Mouse (Mus musculus) neural tube, embryonic 13.5 days (tissue): Measurements from ENCODE around the gene 4933411K16Rik. TPM values are rescaled to one million over a fixed set of nuclear protein-coding genes. Genes with fewer than 3 reads are reported as not detected.
"Not testable (repeated sequence)": the region's sequence is repeated elsewhere in the genome, so short reads cannot be mapped to it uniquely, and the experiment has no call there.

Experiments used
- ATAC-seq: fragments of 200-750 bp; cut with Nextera tagmentation; 2 replicates; pipeline ENCODE4 v1.8.0; 2017; ENCODE audit warnings: low read depth, mild to moderate bottlenecking, moderate TSS enrichment, moderate library complexity
- H3K27ac ChIP-seq: fragments of 300-500 bp; sonication (generic); replicated peaks from 2 replicates; pipeline ENCODE4 v1.5.1; 2015; ENCODE audit warnings: moderate library complexity, mild to moderate bottlenecking, inconsistent platforms
- H3K27me3 ChIP-seq: fragments of 300-500 bp; sonication (generic); 2 replicates; pipeline ENCODE4 v1.6.1; 2015; ENCODE audit warnings: mild to moderate bottlenecking, inconsistent platforms
- H3K36me3 ChIP-seq: fragments of 300-500 bp; sonication (generic); 2 replicates; pipeline ENCODE4 v1.6.1; 2015; ENCODE audit warnings: mild to moderate bottlenecking, inconsistent platforms
- H3K4me1 ChIP-seq: fragments of 300-500 bp; sonication (generic); replicated peaks from 2 replicates; pipeline ENCODE4 v1.6.1; 2015; ENCODE audit warnings: inconsistent platforms
- H3K4me2 ChIP-seq: fragments of 300-500 bp; sonication (generic); 2 replicates; pipeline ENCODE4 v1.6.1; 2015; ENCODE audit warnings: inconsistent platforms, mild to moderate bottlenecking, moderate library complexity
- H3K4me3 ChIP-seq: fragments of 300-500 bp; sonication (generic); 2 replicates; pipeline ENCODE4 v1.5.1; 2015; ENCODE audit warnings: mild to moderate bottlenecking, inconsistent platforms
- H3K9ac ChIP-seq: fragments of 300-500 bp; sonication (generic); 2 replicates; pipeline ENCODE4 v1.6.1; 2015; ENCODE audit warnings: moderate library complexity, mild to moderate bottlenecking, inconsistent platforms
- H3K9me3 ChIP-seq: fragments of 300-500 bp; sonication (generic); 2 replicates; pipeline ENCODE4 v1.6.1; 2016; ENCODE audit warnings: inconsistent platforms
- WGBS: fragments of 180-500 bp; shearing (Covaris S2); methylation state at CpG from one replicate; pipeline ENCODE4 v1.1.7; 2015; 5-methylcytosine and 5-hydroxymethylcytosine counted together
- polyA plus RNA-seq: library from polyadenylated mRNA; unstranded; fragments of >200 nt; fragmentation: Nextera tagmentation; extraction: Ambion mirVana; gene quantifications from 2 replicates; pipeline ENCODE4 v1.2.1, GENCODE M21; 2015

Gene 4933411K16Rik
- polyA plus RNA-seq, 1 experiment from 2014 or later: not detected

- peaks cover 11% of the 10 kb centered on the region; the same call in 1 of the 2 replicates for H3K36me3 ChIP-seq
- ATAC-seq: no peak
- no peak overlapping the region for H3K27ac ChIP-seq
- no peaks in the 10 kb centered on the region for H3K9me3 ChIP-seq
- no peaks in the 10 kb centered on the region for H3K4me1 ChIP-seq
- no peaks in the 10 kb centered on the region for H3K27me3 ChIP-seq
- no peak overlapping the region for H3K4me3 ChIP-seq
- no peak overlapping the region for H3K9ac ChIP-seq
- WGBS: 84% methylated on average over 11 of the region's 11 CpGs
- no peak overlapping the region for H3K4me2 ChIP-seq
These were observed 16.6 kb downstream of the 4933411K16Rik start for GRCm38 (mm10) chr19:42068441-42069240.

GRCm38 (mm10) chr19:42069241-42069525, 17.1 kb downstream of the 4933411K16Rik start:
- Histone ChIP-seq H3K4me3 (no peak overlapping the region), H3K4me1 (no peaks in the 10 kb centered on the region), H3K27ac (no peak overlapping the region), H3K36me3 (peaks cover 16% of the 10 kb centered on the region), H3K9me3 (no peaks in the 10 kb centered on the region), H3K9ac (no peak overlapping the region), H3K4me2 (no peak overlapping the region), H3K27me3 (no peaks in the 10 kb centered on the region)
- ATAC-seq: no peak
- 78% methylated on average over 6 of the region's 6 CpGs for WGBS

- no peak overlapping the region for H3K9ac ChIP-seq
- H3K4me2 ChIP-seq: no peak overlapping the region
- no peak for ATAC-seq
- H3K9me3 ChIP-seq: no peaks in the 10 kb centered on the region
- no peak overlapping the region for H3K27ac ChIP-seq
- H3K4me3 ChIP-seq: no peak overlapping the region
- WGBS: 82% methylated on average over 7 of the region's 7 CpGs
- peaks cover 37% of the 10 kb centered on the region for H3K36me3 ChIP-seq
- H3K4me1 ChIP-seq: no peaks in the 10 kb centered on the region
- no peaks in the 10 kb centered on the region for H3K27me3 ChIP-seq
These were observed 19.2 kb downstream of the 4933411K16Rik start for GRCm38 (mm10) chr19:42071221-42071620.

GRCm38 (mm10) chr19:42071886-42072608, 20.0 kb downstream of the 4933411K16Rik start:
- no peaks in the 10 kb centered on the region for H3K27me3 ChIP-seq
- no peak for ATAC-seq
- 85% methylated on average over 15 of the region's 15 CpGs for WGBS
- H3K9ac ChIP-seq: no peak overlapping the region
- no peak overlapping the region for H3K4me3 ChIP-seq
- peaks cover 44% of the 10 kb centered on the region for H3K36me3 ChIP-seq
- no peak overlapping the region for H3K27ac ChIP-seq
- no peaks in the 10 kb centered on the region for H3K9me3 ChIP-seq
- no peak overlapping the region for H3K4me2 ChIP-seq
- no peaks in the 10 kb centered on the region for H3K4me1 ChIP-seq

- Histone ChIP-seq H3K4me1 (no peaks in the 10 kb centered on the region), H3K36me3 (peaks cover 51% of the 10 kb centered on the region), H3K9me3 (no peaks in the 10 kb centered on the region), H3K4me3 (no peak overlapping the region), H3K27me3 (no peaks in the 10 kb centered on the region), H3K9ac (no peak overlapping the region), H3K4me2 (no peak overlapping the region), H3K27ac (no peak overlapping the region)
- ATAC-seq: no peak
- 84% methylated on average over 7 of the region's 7 CpGs for WGBS
These were observed 20.8 kb downstream of the 4933411K16Rik start for GRCm38 (mm10) chr19:42072802-42073201.

- peaks cover 66% of the 10 kb centered on the region for H3K36me3 ChIP-seq
- H3K9ac ChIP-seq: no peak overlapping the region
- WGBS: 84% methylated on average over 2 of the region's 2 CpGs
- no peak overlapping the region for H3K27ac ChIP-seq
- no peak for ATAC-seq
- no peaks in the 10 kb centered on the region for H3K27me3 ChIP-seq
- no peaks in the 10 kb centered on the region for H3K9me3 ChIP-seq
- no peak overlapping the region for H3K4me3 ChIP-seq
- H3K4me2 ChIP-seq: no peak overlapping the region
- H3K4me1 ChIP-seq: no peaks in the 10 kb centered on the region
These were observed 23.0 kb downstream of the 4933411K16Rik start for GRCm38 (mm10) chr19:42075051-42075450.

GRCm38 (mm10) chr19:42075992-42076391, 23.9 kb downstream of the 4933411K16Rik start:
- Histone ChIP-seq H3K9ac (no peak overlapping the region), H3K27ac (no peak overlapping the region), H3K4me1 (no peaks in the 10 kb centered on the region), H3K36me3 (peaks cover 66% of the 10 kb centered on the region), H3K4me3 (no peak overlapping the region), H3K27me3 (no peaks in the 10 kb centered on the region), H3K9me3 (no peaks in the 10 kb centered on the region), H3K4me2 (no peak overlapping the region)
- 83% methylated on average over 16 of the region's 16 CpGs for WGBS
- no peak for ATAC-seq

GRCm38 (mm10) chr19:42078566-42078965, 26.5 kb downstream of the 4933411K16Rik start:
- no peak overlapping the region for H3K4me3 ChIP-seq
- H3K4me1 ChIP-seq: no peaks in the 10 kb centered on the region
- H3K4me2 ChIP-seq: no peak overlapping the region
- no peaks in the 10 kb centered on the region for H3K27me3 ChIP-seq
- H3K9me3 ChIP-seq: no peaks in the 10 kb centered on the region
- peaks cover 56% of the 10 kb centered on the region for H3K36me3 ChIP-seq
- no peak overlapping the region for H3K27ac ChIP-seq
- WGBS: 96% methylated on average over 8 of the region's 8 CpGs
- no peak for ATAC-seq
- no peak overlapping the region for H3K9ac ChIP-seq

GRCm38 (mm10) chr19:42079006-42079405, 27.0 kb downstream of the 4933411K16Rik start:
- WGBS: 95% methylated on average over 12 of the region's 12 CpGs
- Histone ChIP-seq H3K4me2 (no peak overlapping the region), H3K36me3 (peaks cover 52% of the 10 kb centered on the region), H3K27ac (no peak overlapping the region), H3K4me3 (no peak overlapping the region), H3K9ac (no peak overlapping the region), H3K27me3 (no peaks in the 10 kb centered on the region), H3K4me1 (no peaks in the 10 kb centered on the region), H3K9me3 (no peaks in the 10 kb centered on the region)
- ATAC-seq: no peak

GRCm38 (mm10) chr19:42079950-42080349, 27.9 kb downstream of the 4933411K16Rik start:
- WGBS: 79% methylated on average over 5 of the region's 5 CpGs
- no peak overlapping the region for H3K9ac ChIP-seq

GRCm38 (mm10) chr19:42080469-42080868, 28.4 kb downstream of the 4933411K16Rik start:
- ATAC-seq: no peak
- 66% methylated on average over 11 of the region's 11 CpGs for WGBS
- Histone ChIP-seq H3K27me3 (no peaks in the 10 kb centered on the region), H3K9me3 (no peaks in the 10 kb centered on the region), H3K27ac (no peak overlapping the region), H3K4me3 (no peak overlapping the region), H3K36me3 (peaks cover 37% of the 10 kb centered on the region), H3K9ac (no peak overlapping the region), H3K4me2 (no peak overlapping the region), H3K4me1 (peaks cover 2% of the 10 kb centered on the region)

More at GRCm38 (mm10) chr19:42079950-42080349, 27.9 kb downstream of the 4933411K16Rik start:
- Histone ChIP-seq H3K36me3 (peaks cover 42% of the 10 kb centered on the region), H3K9me3 (no peaks in the 10 kb centered on the region), H3K27me3 (no peaks in the 10 kb centered on the region), H3K4me3 (no peak overlapping the region), H3K4me1 (no peaks in the 10 kb centered on the region), H3K27ac (no peak overlapping the region), H3K4me2 (no peak overlapping the region)
- ATAC-seq: no peak

GRCm38 (mm10) chr19:42081613-42082012, 29.6 kb downstream of the 4933411K16Rik start:
- not testable (repeated sequence) for H3K9ac ChIP-seq, H3K4me1 ChIP-seq, H3K27ac ChIP-seq, H3K27me3 ChIP-seq, H3K4me3 ChIP-seq, H3K9me3 ChIP-seq, ATAC-seq, H3K4me2 ChIP-seq
- peaks cover 25% of the 10 kb centered on the region for H3K36me3 ChIP-seq
- 93% methylated on average over 5 of the region's 5 CpGs for WGBS
